Mouse (Mus musculus): ENCODE results near the gene Crip1. TPM values are rescaled to one million over a fixed set of nuclear protein-coding genes. Genes with fewer than 3 reads are reported as not detected.
A peak's percentile ranks its signal among the peaks of the same experiment; 100 is the strongest.

Gene Crip1
- polyA plus RNA-seq, 1 experiment from 2014 or later: 507 TPM

GRCm38 (mm10) chr12:113102461-113102860 is 43.7 kb upstream of the Crip1 start:
- peaks cover 8% of the 10 kb centered on the region for H3K4me1 ChIP-seq (ENCODE audit: control insufficient read depth, insufficient read depth, low read length)
- no peak overlapping the region for H3K27ac ChIP-seq (replicated peaks; ENCODE audit: low read depth, low read length)
- 63% methylated on average over 6 of the region's 6 CpGs for WGBS
- peaks cover 11% of the 10 kb centered on the region; the same call in 1 of the 2 replicates for H3K36me3 ChIP-seq (ENCODE audit: control insufficient read depth, insufficient read depth, low read length)
- H3K27me3 ChIP-seq (replicated peaks; ENCODE audit: control insufficient read depth, insufficient read depth, low read length): no peaks in the 10 kb centered on the region
- H3K4me2 ChIP-seq (ENCODE audit: low read depth, low read length): no peak overlapping the region
- H3K9ac ChIP-seq (ENCODE audit: low read depth, low read length): no peak overlapping the region
- no peaks in the 10 kb centered on the region for H3K9me3 ChIP-seq (ENCODE audit: control insufficient read depth, low read length)
- peak; percentile 64 for DNase-seq (ENCODE audit: low spot score)
- H3K4me3 ChIP-seq (ENCODE audit: low read depth, low read length): no peak overlapping the region
- ATAC-seq (ENCODE audit: low read depth): no peak; the same call in 1 of the 2 replicates

DNA sequence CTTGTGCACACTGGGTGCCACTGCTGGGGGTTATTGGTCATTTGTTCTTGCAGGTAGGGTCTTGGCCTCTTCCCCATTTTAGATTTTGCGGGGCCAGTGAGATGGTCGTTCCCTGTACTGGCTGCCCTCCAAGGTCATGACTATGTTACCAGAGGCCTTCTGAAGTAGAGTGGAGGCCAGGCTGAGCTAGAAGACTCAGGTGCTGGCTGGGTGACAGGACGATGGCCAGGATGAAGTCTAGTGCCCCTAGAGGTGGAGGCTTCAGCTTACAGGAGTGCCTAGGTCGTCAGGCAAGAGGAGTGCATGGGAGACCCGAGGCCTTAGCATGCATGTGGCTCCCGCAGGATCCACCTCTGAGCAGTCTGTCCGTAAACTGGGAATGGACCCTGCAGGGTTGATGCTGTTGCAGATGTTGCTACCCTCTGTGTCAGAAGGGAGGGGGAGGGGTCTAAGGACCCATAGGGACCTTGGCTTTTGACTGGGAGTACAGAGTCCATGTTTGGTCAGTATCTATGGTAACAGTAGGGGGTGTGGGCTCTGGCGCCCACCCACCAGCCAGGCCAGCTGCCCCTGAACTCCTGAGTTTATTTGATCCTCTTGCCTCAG is 42.2 kb upstream of the Crip1 start:
- Histone ChIP-seq H3K9me3 (ENCODE audit: control insufficient read depth, low read length) (no peaks in the 10 kb centered on the region), H3K4me1 (ENCODE audit: control insufficient read depth, insufficient read depth, low read length) (peaks cover 6% of the 10 kb centered on the region), H3K4me3 (ENCODE audit: low read depth, low read length) (no peak overlapping the region), H3K9ac (ENCODE audit: low read depth, low read length) (no peak overlapping the region), H3K27ac (replicated peaks; ENCODE audit: low read depth, low read length) (no peak overlapping the region), H3K27me3 (replicated peaks; ENCODE audit: control insufficient read depth, insufficient read depth, low read length) (no peaks in the 10 kb centered on the region), H3K4me2 (ENCODE audit: low read depth, low read length) (no peak overlapping the region), H3K36me3 (ENCODE audit: control insufficient read depth, insufficient read depth, low read length) (peaks cover 15% of the 10 kb centered on the region; the same call in 1 of the 2 replicates)
- DNase-seq (ENCODE audit: low spot score): no peak
- WGBS: 88% methylated on average over 8 of the region's 8 CpGs
- ATAC-seq (ENCODE audit: low read depth): no peak

DNA sequence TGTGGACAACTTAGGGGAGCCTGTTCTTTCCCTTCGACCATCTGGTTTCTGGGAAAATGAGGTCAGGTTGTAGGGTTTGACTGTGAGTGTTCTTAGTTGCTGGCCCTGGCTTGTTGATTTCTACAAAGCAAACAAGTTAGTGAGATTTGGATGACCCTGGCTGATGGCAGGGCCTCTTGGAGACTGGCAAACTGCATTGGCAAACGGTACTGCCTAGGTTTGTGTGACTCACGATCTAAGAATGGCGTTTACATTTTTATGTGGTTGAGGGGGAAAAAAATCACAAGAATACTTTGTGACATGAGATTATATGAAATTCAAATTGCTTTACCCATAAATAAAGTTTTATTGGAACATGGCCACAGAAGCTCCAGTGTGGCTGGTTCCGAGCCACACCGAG is 39.7 kb upstream of the Crip1 start:
- H3K36me3 ChIP-seq (ENCODE audit: control insufficient read depth, insufficient read depth, low read length): peaks cover 18% of the 10 kb centered on the region; the same call in 1 of the 2 replicates
- no peak overlapping the region for H3K27ac ChIP-seq (replicated peaks; ENCODE audit: low read depth, low read length)
- no peak overlapping the region for H3K9ac ChIP-seq (ENCODE audit: low read depth, low read length)
- no peak for DNase-seq (ENCODE audit: low spot score)
- no peak for ATAC-seq (ENCODE audit: low read depth)
- H3K4me2 ChIP-seq (ENCODE audit: low read depth, low read length): no peak overlapping the region
- H3K27me3 ChIP-seq (replicated peaks; ENCODE audit: control insufficient read depth, insufficient read depth, low read length): no peaks in the 10 kb centered on the region
- H3K4me1 ChIP-seq (ENCODE audit: control insufficient read depth, insufficient read depth, low read length): no peaks in the 10 kb centered on the region
- WGBS: 75% methylated on average over 6 of the region's 6 CpGs
- H3K9me3 ChIP-seq (ENCODE audit: control insufficient read depth, low read length): no peaks in the 10 kb centered on the region
- no peak overlapping the region for H3K4me3 ChIP-seq (ENCODE audit: low read depth, low read length)

DNA sequence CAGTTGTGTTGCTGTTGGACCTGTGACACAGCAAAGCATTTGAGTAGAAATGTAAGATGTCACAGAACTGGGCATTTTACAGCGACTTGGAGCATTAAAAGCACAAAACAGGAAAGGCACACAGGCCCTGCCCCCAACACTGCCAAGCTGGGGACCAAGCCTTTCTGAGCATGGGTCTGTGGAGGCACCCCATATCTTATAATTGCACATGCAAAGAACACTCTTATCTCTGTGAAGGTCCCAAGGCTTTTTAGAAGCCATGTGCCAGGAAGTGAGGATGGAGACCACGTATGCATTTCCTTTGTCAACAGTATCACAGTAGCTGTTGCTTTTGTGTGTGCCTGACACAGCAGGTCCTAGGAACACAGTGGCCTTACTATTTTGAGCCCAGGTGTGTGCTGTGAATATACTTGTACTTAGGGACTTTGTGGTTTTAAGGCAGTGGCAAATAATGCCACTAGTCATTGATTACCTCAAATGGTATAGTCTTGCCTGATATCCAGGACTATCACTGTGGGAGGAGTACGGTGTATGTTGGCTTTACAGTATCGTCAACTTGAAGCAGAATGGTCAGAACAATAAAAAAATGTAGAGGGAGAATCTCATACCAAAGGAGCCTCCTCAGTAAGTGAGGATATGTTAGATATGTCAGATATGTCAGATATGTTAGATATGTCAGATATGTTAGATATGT is 38.5 kb upstream of the Crip1 start:
- no peaks in the 10 kb centered on the region for H3K9me3 ChIP-seq (ENCODE audit: control insufficient read depth, low read length)
- H3K27ac ChIP-seq (replicated peaks; ENCODE audit: low read depth, low read length): no peak overlapping the region
- no peaks in the 10 kb centered on the region for H3K27me3 ChIP-seq (replicated peaks; ENCODE audit: control insufficient read depth, insufficient read depth, low read length)
- no peaks in the 10 kb centered on the region for H3K4me1 ChIP-seq (ENCODE audit: control insufficient read depth, insufficient read depth, low read length)
- H3K4me3 ChIP-seq (ENCODE audit: low read depth, low read length): no peak overlapping the region
- WGBS: 81% methylated on average over 4 of the region's 4 CpGs
- DNase-seq (ENCODE audit: low spot score): no peak
- no peak overlapping the region for H3K4me2 ChIP-seq (ENCODE audit: low read depth, low read length)
- no peak overlapping the region for H3K9ac ChIP-seq (ENCODE audit: low read depth, low read length)
- no peak for ATAC-seq (ENCODE audit: low read depth)
- H3K36me3 ChIP-seq (ENCODE audit: control insufficient read depth, insufficient read depth, low read length): peaks cover 25% of the 10 kb centered on the region; the same call in 1 of the 2 replicates

DNA sequence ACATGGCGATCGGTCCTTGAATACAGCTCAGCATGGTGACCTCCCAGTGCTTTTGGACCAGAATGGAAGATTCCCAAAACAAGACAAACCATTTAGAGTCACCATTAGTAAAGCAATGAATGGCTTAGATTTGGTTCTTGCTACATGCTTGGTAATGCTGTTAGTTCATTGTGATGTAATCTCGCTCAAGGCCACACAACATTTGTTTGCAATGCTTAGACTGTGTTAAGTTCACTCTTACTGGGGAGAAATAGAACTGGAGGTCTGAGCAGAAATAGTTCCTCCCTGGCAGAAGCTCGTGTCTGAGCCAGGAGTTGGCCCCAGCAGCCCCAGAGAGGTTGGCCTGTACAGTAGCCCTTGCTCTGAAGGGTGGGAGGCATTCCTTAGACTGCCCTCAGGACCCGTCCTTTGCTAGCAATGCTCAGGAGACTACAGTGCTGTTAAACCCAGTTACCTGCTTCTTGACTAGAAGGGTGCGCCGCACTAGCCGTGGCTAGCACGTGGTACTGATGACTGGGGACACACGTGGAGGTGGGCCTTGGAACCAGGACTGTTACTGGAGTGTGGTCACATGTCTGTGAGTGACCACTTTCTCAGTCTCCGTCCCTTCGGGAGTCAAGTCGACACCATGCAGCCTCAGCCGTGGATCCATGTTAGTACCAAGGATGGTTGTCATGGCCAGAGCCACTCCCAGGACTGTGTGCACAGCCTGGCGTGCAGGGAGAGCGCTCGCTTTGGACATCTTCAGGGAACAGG is 37.4 kb upstream of the Crip1 start:
- no peak overlapping the region for H3K9ac ChIP-seq (ENCODE audit: low read depth, low read length)
- no peak overlapping the region for H3K27ac ChIP-seq (replicated peaks; ENCODE audit: low read depth, low read length)
- no peaks in the 10 kb centered on the region for H3K4me1 ChIP-seq (ENCODE audit: control insufficient read depth, insufficient read depth, low read length)
- no peak overlapping the region for H3K4me3 ChIP-seq (ENCODE audit: low read depth, low read length)
- H3K9me3 ChIP-seq (ENCODE audit: control insufficient read depth, low read length): no peaks in the 10 kb centered on the region
- no peak for DNase-seq (ENCODE audit: low spot score)
- no peaks in the 10 kb centered on the region for H3K27me3 ChIP-seq (replicated peaks; ENCODE audit: control insufficient read depth, insufficient read depth, low read length)
- H3K4me2 ChIP-seq (ENCODE audit: low read depth, low read length): no peak overlapping the region
- peaks cover 29% of the 10 kb centered on the region for H3K36me3 ChIP-seq (ENCODE audit: control insufficient read depth, insufficient read depth, low read length)
- ATAC-seq (ENCODE audit: low read depth): no peak
- 87% methylated on average over 17 of the region's 17 CpGs for WGBS

DNA sequence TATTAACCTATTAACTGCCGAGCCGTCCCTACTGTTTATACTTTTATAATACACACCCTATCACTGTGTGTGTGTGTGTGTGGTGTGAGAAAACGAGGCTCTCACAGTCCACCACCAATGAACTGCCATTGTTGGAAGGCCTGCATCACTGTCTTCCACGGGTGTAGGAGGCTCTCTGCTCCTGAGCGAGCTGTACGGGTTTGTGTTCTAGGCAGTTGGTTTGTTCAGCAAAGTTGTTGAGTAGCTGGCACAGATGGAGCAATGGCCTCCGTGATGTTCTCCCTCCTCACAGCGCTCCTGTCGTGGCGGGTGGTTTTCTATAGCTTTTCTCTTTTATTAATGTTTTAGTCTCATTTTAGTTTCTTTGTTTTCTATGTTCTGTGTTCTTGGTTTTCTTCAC is 36.3 kb upstream of the Crip1 start:
- H3K4me3 ChIP-seq (ENCODE audit: low read depth, low read length): no peak overlapping the region
- no peak for DNase-seq (ENCODE audit: low spot score)
- H3K9me3 ChIP-seq (ENCODE audit: control insufficient read depth, low read length): no peaks in the 10 kb centered on the region
- no peak overlapping the region for H3K9ac ChIP-seq (ENCODE audit: low read depth, low read length)
- ATAC-seq (ENCODE audit: low read depth): no peak
- WGBS: 87% methylated on average over 10 of the region's 10 CpGs
- H3K36me3 ChIP-seq (ENCODE audit: control insufficient read depth, insufficient read depth, low read length): peaks cover 35% of the 10 kb centered on the region
- H3K27me3 ChIP-seq (replicated peaks; ENCODE audit: control insufficient read depth, insufficient read depth, low read length): no peaks in the 10 kb centered on the region
- no peaks in the 10 kb centered on the region for H3K4me1 ChIP-seq (ENCODE audit: control insufficient read depth, insufficient read depth, low read length)
- H3K4me2 ChIP-seq (ENCODE audit: low read depth, low read length): no peak overlapping the region
- no peak overlapping the region for H3K27ac ChIP-seq (replicated peaks; ENCODE audit: low read depth, low read length)

DNA sequence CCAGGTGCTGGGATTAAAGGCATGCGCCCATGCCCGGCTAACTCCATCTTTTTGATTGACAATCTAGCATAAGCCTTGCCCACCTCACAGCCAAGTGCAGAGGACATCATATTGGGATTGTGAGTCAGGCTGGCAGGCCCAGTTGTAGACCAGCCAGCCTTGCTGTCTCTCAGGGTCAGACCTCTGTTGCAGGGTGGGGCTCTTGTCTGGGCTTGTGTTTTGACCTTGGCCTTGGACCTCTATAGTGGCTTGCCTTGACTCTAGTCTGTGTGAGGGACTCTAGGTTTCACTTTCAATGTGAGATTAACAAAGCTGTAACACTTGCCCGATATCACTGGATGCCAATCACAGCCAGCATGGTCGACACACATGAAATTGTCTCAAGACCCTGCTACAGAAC is 32.0 kb upstream of the Crip1 start:
- no peaks in the 10 kb centered on the region for H3K4me1 ChIP-seq (ENCODE audit: control insufficient read depth, insufficient read depth, low read length)
- H3K36me3 ChIP-seq (ENCODE audit: control insufficient read depth, insufficient read depth, low read length): peaks cover 66% of the 10 kb centered on the region
- no peak overlapping the region for H3K4me3 ChIP-seq (ENCODE audit: low read depth, low read length)
- ATAC-seq (ENCODE audit: low read depth): no peak
- H3K9me3 ChIP-seq (ENCODE audit: control insufficient read depth, low read length): no peaks in the 10 kb centered on the region
- 88% methylated on average over 4 of the region's 4 CpGs for WGBS
- DNase-seq (ENCODE audit: low spot score): no peak
- no peak overlapping the region for H3K4me2 ChIP-seq (ENCODE audit: low read depth, low read length)
- H3K27me3 ChIP-seq (replicated peaks; ENCODE audit: control insufficient read depth, insufficient read depth, low read length): no peaks in the 10 kb centered on the region
- H3K27ac ChIP-seq (replicated peaks; ENCODE audit: low read depth, low read length): no peak overlapping the region
- no peak overlapping the region for H3K9ac ChIP-seq (ENCODE audit: low read depth, low read length)

- H3K36me3 ChIP-seq (ENCODE audit: control insufficient read depth, insufficient read depth, low read length): peaks cover 72% of the 10 kb centered on the region
- ATAC-seq (ENCODE audit: low read depth) (peak; percentile 12; the same call in 1 of the 2 replicates), DNase-seq (ENCODE audit: low spot score) (no peak)
- H3K9me3 ChIP-seq (ENCODE audit: control insufficient read depth, low read length): no peaks in the 10 kb centered on the region
- no peak overlapping the region for H3K4me3 ChIP-seq (ENCODE audit: low read depth, low read length)
- no peak overlapping the region for H3K9ac ChIP-seq (ENCODE audit: low read depth, low read length)
- 80% methylated on average over 16 of the region's 16 CpGs for WGBS
- H3K27ac ChIP-seq (replicated peaks; ENCODE audit: low read depth, low read length): no peak overlapping the region
- no peak overlapping the region for H3K4me2 ChIP-seq (ENCODE audit: low read depth, low read length)
- no peaks in the 10 kb centered on the region for H3K27me3 ChIP-seq (replicated peaks; ENCODE audit: control insufficient read depth, insufficient read depth, low read length)
- no peaks in the 10 kb centered on the region for H3K4me1 ChIP-seq (ENCODE audit: control insufficient read depth, insufficient read depth, low read length)
Measured at GRCm38 (mm10) chr12:113114856-113115538, 31.1 kb upstream of the Crip1 start.

All from embryonic facial prominence, embryonic 14.5 days (tissue).